29 mouse cellular contexts compared by ENCODE assay signal in genomic region chr14:79226741-79227140, GRCm38 (mm10). TPM values are rescaled to one million over a fixed set of nuclear protein-coding genes. Genes with fewer than 3 reads are reported as not detected.
"Had no signal": no experiment of that assay in that cellular context is flagged by ENCODE, and none has a peak within 500 bp of the region (broad histone marks: within the 10 kb centered on the region; RNA-seq: fewer than 3 reads in every experiment).

No protein-coding gene starts in this region.

- H3K9ac ChIP-seq: limb, embryonic 13.5 days; liver, embryonic 12.5 days; liver, embryonic 15.5 days; lung, embryonic 15.5 days; midbrain, embryonic 13.5 days; neural tube, embryonic 13.5 days; stomach, embryonic 15.5 days had no signal

- H3K27ac ChIP-seq: kidney, postnatal 0 days; limb, embryonic 10.5 days; limb, embryonic 13.5 days; liver, embryonic 12.5 days; liver, embryonic 15.5 days; midbrain, embryonic 10.5 days; midbrain, embryonic 13.5 days; neural tube, embryonic 13.5 days; stomach, embryonic 15.5 days had no signal

- H3K4me1 ChIP-seq: liver, embryonic 12.5 days; liver, embryonic 15.5 days; midbrain, embryonic 13.5 days; neural tube, embryonic 13.5 days; stomach, embryonic 15.5 days had no signal

- H3K9me3 ChIP-seq: limb, embryonic 10.5 days; limb, embryonic 13.5 days; liver, embryonic 12.5 days; liver, embryonic 15.5 days; lung, embryonic 15.5 days; megakaryocyte, embryonic 14.5 days; midbrain, embryonic 10.5 days; midbrain, embryonic 13.5 days; neural tube, embryonic 13.5 days; stomach, embryonic 15.5 days had no signal

- DNase-seq: kidney, postnatal 25 days; layer of hippocampus, adult 9-11 months; liver; lung, adult 18-20 months; retina, postnatal 1 day; right cerebral cortex, postnatal 25 days; spleen, adult 18-20 months had no signal

- H3K27me3 ChIP-seq: limb, embryonic 13.5 days; liver, embryonic 12.5 days; liver, embryonic 15.5 days; lung, embryonic 15.5 days; megakaryocyte, embryonic 14.5 days; midbrain, embryonic 13.5 days; neural tube, embryonic 13.5 days; stomach, embryonic 15.5 days had no signal

- H3K4me2 ChIP-seq: limb, embryonic 13.5 days; liver, embryonic 12.5 days; liver, embryonic 15.5 days; lung, embryonic 15.5 days; midbrain, embryonic 13.5 days; neural tube, embryonic 13.5 days; stomach, embryonic 15.5 days had no signal

- H3K4me3 ChIP-seq: layer of hippocampus, adult 2 months; limb, embryonic 10.5 days; limb, embryonic 13.5 days; liver, embryonic 12.5 days; liver, embryonic 15.5 days; lung, embryonic 15.5 days; megakaryocyte, embryonic 14.5 days; midbrain, embryonic 10.5 days; midbrain, embryonic 13.5 days; myocyte; neural tube, embryonic 13.5 days; stomach, embryonic 15.5 days had no signal

- ATAC-seq: liver, embryonic 12.5 days; midbrain, embryonic 13.5 days; midbrain, embryonic 16.5 days had no signal

- H3K36me3 ChIP-seq: limb, embryonic 10.5 days; limb, embryonic 13.5 days; liver, embryonic 12.5 days; liver, embryonic 15.5 days; lung, embryonic 15.5 days; midbrain, embryonic 10.5 days; midbrain, embryonic 13.5 days; neural tube, embryonic 13.5 days; stomach, embryonic 15.5 days had no signal

RNA-seq across cellular contexts. Expression of gene Zfp957, which starts 20.4 kb away (rescaled TPM):
- total RNA-seq: layer of hippocampus, adult 2 months; layer of hippocampus, postnatal 25 days; left cerebral cortex, adult 18-20 months; left cerebral cortex, postnatal 25 days; monocyte, adult 5-6 weeks; neutrophil, adult 5-6 weeks had no signal
- polyA plus RNA-seq: kidney, embryonic 14.5 days; kidney, postnatal 0 days; large intestine, adult 2 months; limb, embryonic 10.5 days; limb, embryonic 13.5 days; liver, embryonic 12.5 days; liver, embryonic 15.5 days; lung, embryonic 15.5 days; midbrain, embryonic 10.5 days; midbrain, embryonic 13.5 days; midbrain, embryonic 16.5 days; myocyte; neural tube, embryonic 13.5 days; stomach, embryonic 15.5 days; urinary bladder, adult 2 months had no signal
